Mouse (Mus musculus): ENCODE measurements at regions not wholly inside any gene's neighbourhood (a gene's known extent, or its start where the extent isn't known, plus 50 kb on each side); places are given as distances from the start of the nearest gene placed in this dataset.

GRCm38 (mm10) chr16:8351424-8351823 lies 73.5 kb downstream of the Tmem114 start:
- Histone ChIP-seq H3K9me3 (no peaks in the 10 kb centered on the region), H3K9ac (replicated peaks) (no peak overlapping the region), H3K27me3 (no peaks in the 10 kb centered on the region), H3K4me1 (no peaks in the 10 kb centered on the region), H3K36me3 (no peaks in the 10 kb centered on the region), H3K4me3 (no peak overlapping the region), H3K27ac (replicated peaks) (no peak overlapping the region), H3K4me2 (replicated peaks) (no peak overlapping the region)
- no peak for ATAC-seq (ENCODE audit: low FRiP score, low read depth)
- WGBS = 72% methylated on average over 4 of the region's 4 CpGs

DNA sequence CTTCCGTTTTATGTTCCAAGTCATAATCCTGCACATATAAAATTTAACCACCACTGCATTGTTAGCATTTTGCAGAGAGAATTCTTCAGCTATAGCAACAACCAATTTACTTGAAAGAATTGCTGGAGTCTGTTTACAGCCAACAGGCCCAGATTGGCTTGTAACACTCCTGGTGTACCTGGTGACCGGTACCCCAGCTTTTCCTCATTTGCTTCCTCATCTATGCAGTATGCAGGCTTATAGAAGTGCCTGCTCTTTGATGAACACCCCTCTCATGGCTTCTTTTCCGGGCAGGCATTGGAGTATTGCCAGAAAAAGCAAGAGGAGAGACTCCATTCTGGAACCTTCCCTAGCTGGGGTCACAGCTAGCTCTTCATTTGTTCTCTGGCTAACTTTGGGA lies 75.8 kb downstream of the Tmem114 start:
- no peaks in the 10 kb centered on the region for H3K4me1 ChIP-seq
- no peaks in the 10 kb centered on the region for H3K27me3 ChIP-seq
- 84% methylated on average over 3 of the region's 3 CpGs for WGBS
- no peak overlapping the region for H3K4me2 ChIP-seq (replicated peaks)
- H3K4me3 ChIP-seq = no peak overlapping the region
- H3K36me3 ChIP-seq = no peaks in the 10 kb centered on the region
- no peak overlapping the region for H3K9ac ChIP-seq (replicated peaks)
- no peaks in the 10 kb centered on the region for H3K9me3 ChIP-seq
- no peak overlapping the region for H3K27ac ChIP-seq (replicated peaks)
- no peak for ATAC-seq (ENCODE audit: low FRiP score, low read depth)

GRCm38 (mm10) chr16:8348645-8349044 lies 76.3 kb downstream of the Tmem114 start:
- H3K4me3 ChIP-seq = no peak overlapping the region
- H3K36me3 ChIP-seq = no peaks in the 10 kb centered on the region
- H3K9me3 ChIP-seq = no peaks in the 10 kb centered on the region
- no peaks in the 10 kb centered on the region for H3K27me3 ChIP-seq
- no peak overlapping the region for H3K4me2 ChIP-seq (replicated peaks)
- H3K4me1 ChIP-seq = no peaks in the 10 kb centered on the region
- no peak overlapping the region for H3K27ac ChIP-seq (replicated peaks)
- no peak for ATAC-seq (ENCODE audit: low FRiP score, low read depth)
- 77% methylated on average over 5 of the region's 5 CpGs for WGBS
- no peak overlapping the region for H3K9ac ChIP-seq (replicated peaks)

GRCm38 (mm10) chr16:8345216-8345615 lies 79.7 kb downstream of the Tmem114 start:
- Histone ChIP-seq H3K27me3 (no peaks in the 10 kb centered on the region), H3K4me1 (no peaks in the 10 kb centered on the region), H3K4me2 (replicated peaks) (no peak overlapping the region), H3K9me3 (no peaks in the 10 kb centered on the region), H3K36me3 (no peaks in the 10 kb centered on the region), H3K4me3 (no peak overlapping the region), H3K9ac (replicated peaks) (no peak overlapping the region), H3K27ac (replicated peaks) (no peak overlapping the region)
- ATAC-seq (ENCODE audit: low FRiP score, low read depth) = no peak
- WGBS = 91% methylated on average over 7 of the region's 7 CpGs

GRCm38 (mm10) chr16:8333081-8333710 lies 91.7 kb downstream of the Tmem114 start:
- WGBS = 19% methylated on average over 8 of the region's 8 CpGs
- peak overlapping the region; percentile 31; the same call in 1 of the 2 replicates for H3K4me2 ChIP-seq (replicated peaks)
- H3K27me3 ChIP-seq = no peaks in the 10 kb centered on the region
- H3K4me1 ChIP-seq = peaks cover 11% of the 10 kb centered on the region
- H3K36me3 ChIP-seq = no peaks in the 10 kb centered on the region
- H3K27ac ChIP-seq (replicated peaks) = no peak overlapping the region
- no peaks in the 10 kb centered on the region for H3K9me3 ChIP-seq
- H3K9ac ChIP-seq (replicated peaks) = no peak overlapping the region
- peak; percentile 58 for ATAC-seq (ENCODE audit: low FRiP score, low read depth)
- H3K4me3 ChIP-seq = no peak overlapping the region

DNA sequence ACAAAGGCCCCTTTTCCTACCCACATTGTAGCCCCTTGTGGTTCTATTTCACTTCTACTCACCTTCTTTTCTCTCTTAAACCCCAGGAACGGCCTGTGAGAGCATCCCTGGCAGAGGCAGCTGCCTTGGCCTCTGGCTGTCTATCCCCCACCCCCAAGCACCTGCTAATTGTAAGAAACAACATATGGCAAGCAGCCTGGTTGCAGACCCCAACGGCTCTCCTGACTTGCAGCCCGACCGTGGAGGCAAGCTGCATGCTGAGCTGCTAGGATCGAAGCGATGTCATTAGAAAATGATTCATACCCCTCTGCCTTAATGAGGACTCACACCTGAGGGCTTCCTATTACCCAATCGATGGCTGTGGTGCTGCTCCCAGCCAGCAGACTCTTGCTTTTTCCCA lies 112.9 kb downstream of the Tmem114 start:
- no peaks in the 10 kb centered on the region for H3K36me3 ChIP-seq
- H3K4me3 ChIP-seq = no peak overlapping the region
- H3K4me2 ChIP-seq (replicated peaks) = no peak overlapping the region
- no peaks in the 10 kb centered on the region for H3K9me3 ChIP-seq
- H3K27me3 ChIP-seq = no peaks in the 10 kb centered on the region
- H3K27ac ChIP-seq (replicated peaks) = no peak overlapping the region
- 63% methylated on average over 7 of the region's 7 CpGs for WGBS
- H3K9ac ChIP-seq (replicated peaks) = no peak overlapping the region
- H3K4me1 ChIP-seq = peaks cover 4% of the 10 kb centered on the region; the same call in 1 of the 2 replicates
- 0 out of 2 replicates have a peak, but pooled peaks have one; percentile 19 for ATAC-seq (ENCODE audit: low FRiP score, low read depth)

DNA sequence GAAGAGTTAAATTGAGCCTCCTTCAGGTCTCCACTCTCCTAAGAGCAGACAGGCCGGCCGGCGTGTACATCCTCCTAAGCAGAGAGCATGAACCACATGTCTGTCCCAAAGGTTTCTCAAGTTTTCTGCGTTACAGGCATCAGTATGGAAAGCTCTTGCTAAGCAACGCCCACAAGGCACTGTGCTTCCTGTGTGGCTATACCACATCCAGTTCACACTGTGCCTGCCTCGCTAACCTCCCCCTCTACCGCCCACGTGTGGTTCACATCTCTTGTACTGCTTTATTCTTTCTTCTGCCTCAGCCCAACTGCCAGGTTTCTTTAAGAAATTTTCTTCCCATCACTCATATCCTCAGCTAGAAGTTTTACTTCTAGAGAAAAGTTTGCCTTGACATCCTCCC lies 118.5 kb downstream of the Tmem114 start:
- H3K36me3 ChIP-seq = no peaks in the 10 kb centered on the region
- no peaks in the 10 kb centered on the region for H3K9me3 ChIP-seq
- 77% methylated on average over 8 of the region's 8 CpGs for WGBS

More for the DNA sequence above, 118.5 kb downstream of the Tmem114 start:
- Histone ChIP-seq H3K27ac (replicated peaks) (no peak overlapping the region), H3K27me3 (no peaks in the 10 kb centered on the region), H3K9ac (replicated peaks) (no peak overlapping the region), H3K4me2 (replicated peaks) (no peak overlapping the region), H3K4me1 (0 out of 2 replicates have a peak, but pooled peaks cover 3% of the 10 kb centered on the region), H3K4me3 (no peak overlapping the region)
- ATAC-seq (ENCODE audit: low FRiP score, low read depth) = no peak
